Mouse (Mus musculus) CH12.LX (cell line): ENCODE data around the gene Slc34a1. TPM values are rescaled to one million over a fixed set of nuclear protein-coding genes. Genes with fewer than 3 reads are reported as not detected.

Experiments used
- DNase-seq: peaks from one replicate; pipeline ENCODE4 v3.0.0-alpha.2; 2013; ENCODE audit errors: extremely low read depth
- H3K27ac ChIP-seq: 2 replicates; pipeline ENCODE4 v1.5.1; 2012; ENCODE audit warnings: low read depth, mild to moderate bottlenecking, control low read depth, moderate library complexity; ENCODE audit not compliant: insufficient read depth
- H3K27me3 ChIP-seq: replicated peaks from 2 replicates; pipeline ENCODE3; 2012; ENCODE audit warnings: inconsistent platforms
- H3K36me3 ChIP-seq, 2 experiments: replicated peaks in 1 of 2; 2 replicates each; pipeline versions ENCODE3 to v1.6.1; 2012; ENCODE audit warnings: inconsistent platforms in 1 of 2, low read length in 1 of 2, mild to moderate bottlenecking in 1 of 2, mixed read lengths in 1 of 2, moderate library complexity in 1 of 2; ENCODE audit not compliant: control insufficient read depth in 1 of 2, insufficient read depth in 1 of 2
- H3K4me1 ChIP-seq, 2 experiments: 2 replicates each; pipeline ENCODE4 v1.6.1; 2012; ENCODE audit warnings: inconsistent platforms in 1 of 2, moderate library complexity in 1 of 2; ENCODE audit not compliant: insufficient read depth in 2 of 2, control insufficient read depth in 1 of 2
- H3K4me2 ChIP-seq: 2 replicates; pipeline ENCODE4 v1.6.1; 2012; ENCODE audit warnings: low read depth, mild to moderate bottlenecking, control low read depth; ENCODE audit not compliant: poor library complexity, insufficient read depth, severe bottlenecking
- H3K4me3 ChIP-seq, 3 experiments: fragments of 150-350 bp in 1 of 3; sonication (generic) in 1 of 3; replicated peaks in 1 of 3; 2 replicates each; pipeline versions ENCODE3 to v1.5.1; 2011 to 2012; ENCODE audit warnings: low read depth in 2 of 3, low read length in 2 of 3, mild to moderate bottlenecking in 2 of 3, moderate library complexity in 2 of 3, control low read depth in 1 of 3, improper control_type of control experiment in 1 of 3, inconsistent platforms in 1 of 3, mixed read lengths in 1 of 3; ENCODE audit not compliant: poor library complexity in 1 of 3
- H3K79me2 ChIP-seq: replicated peaks from 2 replicates; pipeline ENCODE4 v1.6.1; 2012; ENCODE audit warnings: mild to moderate bottlenecking, moderate library complexity; ENCODE audit not compliant: control insufficient read depth, poor library complexity, insufficient read depth, severe bottlenecking; ENCODE audit errors: extremely low read depth
- H3K9ac ChIP-seq: 2 replicates; pipeline ENCODE4 v1.6.1; 2012; ENCODE audit warnings: low read depth, mild to moderate bottlenecking, control low read depth, moderate library complexity; ENCODE audit not compliant: insufficient read depth
- H3K9me3 ChIP-seq: replicated peaks from 2 replicates; pipeline ENCODE3; 2012; ENCODE audit warnings: low read length, inconsistent platforms, mixed read lengths
- BHLHE40 ChIP-seq: IDR thresholded peaks from 2 replicates; pipeline ENCODE4 v1.6.1; 2011; ENCODE audit warnings: mild to moderate bottlenecking, low read depth, low read length, improper control_type of control experiment
- CHD1 ChIP-seq: IDR thresholded peaks from 2 replicates; pipeline ENCODE4 v1.6.1; 2012; ENCODE audit warnings: low read depth, low read length, improper control_type of control experiment, inconsistent platforms
- CHD2 ChIP-seq: IDR thresholded peaks from 2 replicates; pipeline ENCODE4 v1.6.1; 2011; ENCODE audit warnings: low read length, improper control_type of control experiment
- E2F4 ChIP-seq: IDR thresholded peaks from 2 replicates; pipeline ENCODE4 v1.6.1; 2011; ENCODE audit warnings: low read depth, low read length, improper control_type of control experiment; ENCODE audit not compliant: insufficient replicate concordance
- ELF1 ChIP-seq: IDR thresholded peaks from 2 replicates; pipeline ENCODE4 v1.6.1; 2014; ENCODE audit warnings: low read depth, mild to moderate bottlenecking, inconsistent platforms, low read length, improper control_type of control experiment
- EP300 ChIP-seq: IDR thresholded peaks from 2 replicates; pipeline ENCODE4 v1.6.1; 2011; ENCODE audit warnings: low read length, improper control_type of control experiment
- ETS1 ChIP-seq: conservative IDR thresholded peaks from 2 replicates; pipeline ENCODE4 v1.6.1; 2012; ENCODE audit warnings: low read depth, mild to moderate bottlenecking, inconsistent platforms, low read length, improper control_type of control experiment, moderate library complexity
- HCFC1 ChIP-seq: IDR thresholded peaks from 2 replicates; pipeline ENCODE4 v1.6.1; 2012; ENCODE audit warnings: low read depth, mild to moderate bottlenecking, inconsistent platforms, low read length, improper control_type of control experiment
- JUND ChIP-seq: conservative IDR thresholded peaks from 2 replicates; pipeline ENCODE4 v1.6.1; 2011; ENCODE audit warnings: low read depth, low read length, improper control_type of control experiment
- KAT2A ChIP-seq: IDR thresholded peaks from 2 replicates; pipeline ENCODE4 v1.6.1; 2012; ENCODE audit warnings: low read length, improper control_type of control experiment, inconsistent platforms; ENCODE audit not compliant: insufficient replicate concordance
- MAFK ChIP-seq: IDR thresholded peaks from 2 replicates; pipeline ENCODE4 v1.6.1; 2011; ENCODE audit warnings: low read length, improper control_type of control experiment; ENCODE audit not compliant: insufficient replicate concordance
- MAX ChIP-seq: IDR thresholded peaks from 2 replicates; pipeline ENCODE4 v1.6.1; 2011; ENCODE audit warnings: low read length, improper control_type of control experiment
- MAZ ChIP-seq: IDR thresholded peaks from 2 replicates; pipeline ENCODE4 v1.6.1; 2012; ENCODE audit warnings: low read depth, mild to moderate bottlenecking, inconsistent platforms, low read length, improper control_type of control experiment, moderate library complexity
- MEF2A ChIP-seq: IDR thresholded peaks from 2 replicates; pipeline ENCODE4 v1.6.1; 2014; ENCODE audit warnings: low read depth, mild to moderate bottlenecking, inconsistent platforms, low read length, improper control_type of control experiment, borderline replicate concordance
- NRF1 ChIP-seq: IDR thresholded peaks from 2 replicates; pipeline ENCODE4 v1.6.1; 2014; ENCODE audit warnings: low read depth, mild to moderate bottlenecking, inconsistent platforms, low read length, improper control_type of control experiment, moderate library complexity
- PAX5 ChIP-seq: IDR thresholded peaks from 2 replicates; pipeline ENCODE4 v1.6.1; 2012; ENCODE audit warnings: low read length, inconsistent platforms, mixed read lengths
- POLR2AphosphoS2 ChIP-seq: IDR thresholded peaks from 2 replicates; pipeline ENCODE4 v1.6.1; 2011; ENCODE audit warnings: low read depth, low read length, improper control_type of control experiment
- RCOR1 ChIP-seq: conservative IDR thresholded peaks from 2 replicates; pipeline ENCODE4 v1.6.1; 2012; ENCODE audit warnings: low read depth, mild to moderate bottlenecking, inconsistent platforms, low read length, improper control_type of control experiment
- SIN3A ChIP-seq: IDR thresholded peaks from 2 replicates; pipeline ENCODE4 v1.6.1; 2012; ENCODE audit warnings: low read length, improper control_type of control experiment, inconsistent platforms
- SMC3 ChIP-seq: IDR thresholded peaks from 2 replicates; pipeline ENCODE4 v1.6.1; 2011; ENCODE audit warnings: low read depth, low read length, improper control_type of control experiment
- TCF12 ChIP-seq: IDR thresholded peaks from 2 replicates; pipeline ENCODE4 v1.6.1; 2014; ENCODE audit warnings: low read depth, mild to moderate bottlenecking, inconsistent platforms, low read length, improper control_type of control experiment
- USF1 ChIP-seq: IDR thresholded peaks from 2 replicates; pipeline ENCODE4 v1.6.1; 2014; ENCODE audit warnings: low read depth, mild to moderate bottlenecking, inconsistent platforms, low read length, improper control_type of control experiment
- ZKSCAN1 ChIP-seq: IDR thresholded peaks from 2 replicates; pipeline ENCODE4 v1.6.1; 2012; ENCODE audit warnings: low read depth, inconsistent platforms, low read length, improper control_type of control experiment, borderline replicate concordance
- ZNF384 ChIP-seq: IDR thresholded peaks from 2 replicates; pipeline ENCODE4 v1.6.1; 2012; ENCODE audit warnings: low read depth, low read length, improper control_type of control experiment, inconsistent platforms
- dilution Hi-C: fragments of 300-500 bp; cut with MboI; formaldehyde crosslinking; loops from 2 replicates; pipeline ENCODE4 v1.14.3; 2020; ENCODE audit warnings: low sequenced_read_pairs; ENCODE audit not compliant: extremely low pct_unique_long_range_greater_than_20kb, extremely low pct_ligation_motif_present
- in situ Hi-C: fragments of 300-500 bp; cut with MboI; formaldehyde crosslinking; loops from 3 replicates; pipeline ENCODE4 v1.14.3; 2019; ENCODE audit warnings: low sequenced_read_pairs, low pct_ligation_motif_present, low pct_unique_long_range_greater_than_20kb, mixed read lengths
- polyA plus RNA-seq: library from polyadenylated mRNA; unstranded; fragments of >175 nt; gene quantifications from 2 replicates; pipeline ENCODE4 v1.2.1, GENCODE M21; 2012; ENCODE audit warnings: low read depth; ENCODE audit not compliant: insufficient read length
- total RNA-seq, 2 experiments: library from RNA; depleted of rRNA; stranded (reverse); fragments of 300-350 nt in 1 of 2; fragments of >200 nt in 1 of 2; gene quantifications; 2 replicates each; pipeline ENCODE4 v1.2.3; 2012 to 2014

Slc34a1 gene
- total and polyA plus RNA-seq, 3 experiments = not detected

- TF ChIP-seq KAT2A (no peak), SIN3A (no peak), ZKSCAN1 (no peak), JUND (no peak), NRF1 (no peak), EP300 (no peak), BHLHE40 (no peak), E2F4 (no peak), ZNF384 (no peak), MEF2A (no peak), PAX5 (no peak), SMC3 (no peak), CHD2 (no peak), ELF1 (no peak)
- dilution Hi-C loops = no loop called here
- H3K36me3 ChIP-seq = no peaks in the 10 kb centered on the region
- H3K79me2 ChIP-seq = no peaks in the 10 kb centered on the region
- H3K4me1 ChIP-seq = peaks cover 2 to 7% of the 10 kb centered on the region in 2 experiments
- no peaks in the 10 kb centered on the region for H3K9me3 ChIP-seq
- H3K27ac ChIP-seq = no peak overlapping the region
- no peak overlapping the region for H3K4me2 ChIP-seq
- in situ Hi-C loops = no loop called here
- H3K4me3 ChIP-seq = no peak overlapping the region
- H3K9ac ChIP-seq = no peak overlapping the region
- DNase-seq = no peak
- H3K27me3 ChIP-seq = peaks cover 36% of the 10 kb centered on the region
Measured at GRCm38 (mm10) chr13:55413333-55413732, 15.3 kb downstream of the Slc34a1 start.

GRCm38 (mm10) chr13:55414743-55415380 is 16.9 kb downstream of the Slc34a1 start, which contains the start of gene Pfn3:
Gene Pfn3 (minus strand): TSS chr13:55415232.
- in situ Hi-C loops (no loop called here), dilution Hi-C loops (no loop called here)
- Histone ChIP-seq H3K4me2 (no peak within 1 kb of the TSS), H3K79me2 (no peaks in the 10 kb centered on the region), H3K27me3 (peaks cover 35% of the 10 kb centered on the region), H3K9me3 (no peaks in the 10 kb centered on the region), H3K27ac (no peak within 1 kb of the TSS), H3K4me1 (peaks cover 3 to 10% of the 10 kb centered on the region in 2 experiments), H3K9ac (no peak within 1 kb of the TSS), H3K36me3 (no peaks in the 10 kb centered on the region), H3K4me3 (no peak within 1 kb of the TSS)
- TF ChIP-seq HCFC1 = no peak
- TF ChIP-seq ETS1 = no peak
- TF ChIP-seq RCOR1 = no peak
- no peak for TF ChIP-seq SIN3A
- no peak for TF ChIP-seq PAX5
- TF ChIP-seq CHD1 = no peak
- TF ChIP-seq MAFK = no peak
- no peak for TF ChIP-seq USF1
- TF ChIP-seq JUND = no peak
- no peak for TF ChIP-seq ELF1
- TF ChIP-seq TCF12 = no peak
- TF ChIP-seq MAX = no peak
- TF ChIP-seq POLR2AphosphoS2 = no peak
- TF ChIP-seq MAZ = no peak
- TF ChIP-seq BHLHE40 = no peak
- DNase-seq = no peak
